Mouse (Mus musculus): ENCODE measurements around the gene Rarb.
A peak's percentile ranks its signal among the peaks of the same experiment; 100 is the strongest.

Gene Rarb

DNA sequence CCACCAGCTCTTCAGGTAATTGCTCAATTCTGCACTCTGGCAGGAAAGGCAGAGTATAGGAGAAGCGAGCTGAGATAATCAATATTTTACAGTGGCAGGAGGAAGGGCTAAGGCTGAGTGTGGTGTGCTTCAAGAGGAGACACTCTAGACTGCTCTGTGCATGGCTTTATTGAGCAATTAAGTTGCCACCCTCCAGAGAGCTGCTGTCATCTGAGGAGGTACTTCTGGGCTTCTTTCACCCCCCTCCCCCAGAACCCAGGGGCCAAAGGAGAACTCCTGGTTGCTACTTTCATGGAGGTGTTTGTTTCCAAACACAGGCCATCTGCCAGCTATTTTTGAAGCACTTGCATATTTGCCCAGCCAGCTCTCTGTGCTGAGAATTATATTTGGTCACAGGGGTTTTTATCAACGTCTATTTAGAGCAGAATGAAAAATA lies 321.7 kb downstream of the Rarb start:
- no peak for TF ChIP-seq NANOG (IDR thresholded peaks at IDR 0.05; ENCODE audit: borderline replicate concordance, low read length)
- H3K4me1 ChIP-seq (replicated peaks; ENCODE audit: low read depth, low read length), result no peaks in the 10 kb centered on the region
- no peak overlapping the region for H3K4me3 ChIP-seq (replicated peaks; ENCODE audit: low read length)
- H3K36me3 ChIP-seq (ENCODE audit: insufficient read depth, low read length), result no peaks in the 10 kb centered on the region
- no peaks in the 10 kb centered on the region for H3K27me3 ChIP-seq (ENCODE audit: insufficient read depth, low read length)
- no peaks in the 10 kb centered on the region for H3K9me3 ChIP-seq (ENCODE audit: low read length)

DNA sequence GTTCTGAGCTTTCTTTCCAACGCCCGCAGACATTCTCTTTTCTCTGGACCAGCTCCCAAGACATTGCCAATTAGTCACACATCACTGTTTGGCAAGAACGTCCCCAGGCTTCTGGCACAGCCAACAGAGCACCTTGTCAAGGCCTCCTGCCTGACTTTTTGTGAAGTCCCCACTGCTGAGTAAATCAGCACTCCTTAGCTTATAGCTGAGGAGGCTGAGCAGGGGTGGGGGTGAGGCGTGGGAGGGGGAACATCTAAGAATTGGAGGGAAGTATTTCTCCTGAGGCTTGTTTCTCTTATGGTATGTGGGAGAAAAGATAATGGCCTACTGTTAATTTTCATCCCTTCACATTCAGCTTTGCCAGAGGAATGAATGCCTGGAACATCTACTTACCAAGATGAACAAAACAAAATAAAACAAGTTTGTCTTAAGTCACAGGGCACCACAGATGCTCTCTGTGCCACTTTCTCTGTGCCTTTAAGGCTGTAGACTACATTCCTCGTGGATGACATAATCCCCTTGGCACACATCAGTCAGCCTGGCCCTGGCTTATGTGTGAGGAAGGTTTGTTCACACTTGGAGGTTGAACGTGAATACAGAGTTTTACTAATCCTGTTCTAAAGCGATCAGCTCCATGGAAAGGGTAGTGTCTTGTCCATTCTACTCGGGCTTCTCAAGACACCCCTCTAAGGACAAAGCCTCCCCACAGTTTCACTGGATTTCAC lies 335.1 kb downstream of the Rarb start:
- TF ChIP-seq NANOG (IDR thresholded peaks at IDR 0.05; ENCODE audit: borderline replicate concordance, low read length), result no peak
- TF ChIP-seq POU5F1 (IDR thresholded peaks at IDR 0.05; ENCODE audit: borderline replicate concordance, low read length), result no peak
- TF ChIP-seq CTCF (conservative IDR thresholded peaks at IDR 0.05; ENCODE audit: low read length), result no peak
- no peaks in the 10 kb centered on the region for H3K27me3 ChIP-seq (ENCODE audit: insufficient read depth, low read length)
- H3K4me1 ChIP-seq (replicated peaks; ENCODE audit: low read depth, low read length), result no peaks in the 10 kb centered on the region
- H3K9me3 ChIP-seq (ENCODE audit: low read length), result no peaks in the 10 kb centered on the region
- H3K4me3 ChIP-seq (replicated peaks; ENCODE audit: low read length), result no peak overlapping the region
- no peaks in the 10 kb centered on the region for H3K36me3 ChIP-seq (ENCODE audit: insufficient read depth, low read length)

DNA sequence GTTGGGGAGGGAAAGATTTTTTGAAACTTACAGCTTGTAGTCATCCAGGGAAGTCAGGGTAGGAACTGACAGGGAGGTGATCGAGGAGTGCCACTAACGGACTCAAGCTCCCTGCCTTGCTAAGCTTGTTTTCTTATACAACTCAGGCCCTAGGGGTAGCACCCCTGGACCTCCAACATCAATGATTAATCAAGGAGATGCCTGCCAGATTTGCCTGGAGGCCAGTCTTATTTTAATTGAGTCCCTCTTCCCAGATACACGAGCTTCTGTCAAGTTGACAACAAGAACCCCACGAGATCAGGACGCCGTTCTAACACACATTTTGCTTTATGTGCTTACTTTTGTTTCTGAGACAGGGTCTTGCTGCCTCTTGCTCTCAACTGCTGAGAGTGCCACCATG lies 338.3 kb downstream of the Rarb start:
- H3K4me3 ChIP-seq (replicated peaks; ENCODE audit: low read length), result no peak overlapping the region
- no peaks in the 10 kb centered on the region for H3K36me3 ChIP-seq (ENCODE audit: insufficient read depth, low read length)
- no peaks in the 10 kb centered on the region for H3K4me1 ChIP-seq (replicated peaks; ENCODE audit: low read depth, low read length)
- no peaks in the 10 kb centered on the region for H3K9me3 ChIP-seq (ENCODE audit: low read length)
- no peaks in the 10 kb centered on the region for H3K27me3 ChIP-seq (ENCODE audit: insufficient read depth, low read length)
- TF ChIP-seq CTCF (conservative IDR thresholded peaks at IDR 0.05; ENCODE audit: low read length) (no peak), NANOG (IDR thresholded peaks at IDR 0.05; ENCODE audit: borderline replicate concordance, low read length) (no peak), POU5F1 (IDR thresholded peaks at IDR 0.05; ENCODE audit: borderline replicate concordance, low read length) (no peak)

DNA sequence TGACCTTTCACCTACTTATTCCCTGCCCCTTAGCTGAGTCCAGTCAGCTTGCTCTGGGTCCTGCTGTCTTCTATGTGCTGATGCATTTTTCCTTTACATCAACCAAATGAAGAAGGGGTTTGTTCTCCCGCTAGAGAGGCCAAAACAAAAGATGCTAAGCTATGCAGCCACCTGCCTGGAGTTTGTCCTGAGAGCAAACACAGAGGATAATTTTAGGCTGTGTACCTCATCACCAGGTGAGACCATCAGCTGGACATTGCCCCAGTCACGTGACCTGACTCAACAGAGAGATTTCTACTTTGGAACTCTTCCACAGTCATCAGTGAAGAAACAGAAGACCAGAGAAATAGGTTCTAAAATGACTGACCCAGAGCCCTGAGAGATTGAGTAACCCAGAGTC lies 339.4 kb downstream of the Rarb start:
- no peaks in the 10 kb centered on the region for H3K9me3 ChIP-seq (ENCODE audit: low read length)
- no peak overlapping the region for H3K4me3 ChIP-seq (replicated peaks; ENCODE audit: low read length)
- H3K27me3 ChIP-seq (ENCODE audit: insufficient read depth, low read length), result no peaks in the 10 kb centered on the region
- H3K4me1 ChIP-seq (replicated peaks; ENCODE audit: low read depth, low read length), result no peaks in the 10 kb centered on the region
- TF ChIP-seq NANOG (IDR thresholded peaks at IDR 0.05; ENCODE audit: borderline replicate concordance, low read length), result no peak
- TF ChIP-seq CTCF (conservative IDR thresholded peaks at IDR 0.05; ENCODE audit: low read length), result no peak
- no peak for TF ChIP-seq POU5F1 (IDR thresholded peaks at IDR 0.05; ENCODE audit: borderline replicate concordance, low read length)
- H3K36me3 ChIP-seq (ENCODE audit: insufficient read depth, low read length), result no peaks in the 10 kb centered on the region

DNA sequence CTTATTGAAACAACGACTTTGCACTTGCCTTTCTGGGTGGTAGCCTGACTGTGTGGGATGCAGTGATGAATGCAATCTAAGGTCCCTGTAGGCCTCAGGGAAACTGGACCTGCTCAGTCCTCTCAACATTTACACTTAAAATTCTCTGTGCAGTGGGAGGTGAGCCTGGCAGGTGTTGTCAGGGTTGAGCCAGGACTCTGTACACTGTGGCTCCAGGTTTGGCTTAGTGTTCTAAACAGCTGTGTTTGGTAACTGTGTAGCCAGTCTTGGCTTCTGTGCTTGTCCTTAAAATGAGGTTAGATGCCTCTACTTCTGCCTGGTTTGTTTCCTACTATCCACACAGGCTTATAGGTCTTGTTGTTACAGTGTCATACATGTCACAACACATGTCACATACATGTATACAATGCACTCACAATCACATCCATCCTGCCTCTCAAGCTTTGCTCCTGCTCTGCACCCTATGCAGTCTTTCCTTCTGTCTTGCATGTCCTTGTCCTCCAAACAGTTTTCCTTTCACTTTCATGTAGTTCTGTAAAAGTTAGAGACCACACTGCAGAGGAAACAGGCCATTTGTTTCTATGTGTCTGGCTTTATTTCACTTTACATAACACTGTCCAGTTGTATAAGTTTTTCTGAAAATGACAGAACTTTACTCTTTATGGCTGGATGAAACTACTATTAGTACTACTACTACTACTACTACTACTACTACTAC lies 340.2 kb downstream of the Rarb start:
- no peak overlapping the region for H3K4me3 ChIP-seq (replicated peaks; ENCODE audit: low read length)
- H3K9me3 ChIP-seq (ENCODE audit: low read length), result no peaks in the 10 kb centered on the region
- TF ChIP-seq POU5F1 (IDR thresholded peaks at IDR 0.05; ENCODE audit: borderline replicate concordance, low read length) (no peak), CTCF (conservative IDR thresholded peaks at IDR 0.05; ENCODE audit: low read length) (no peak)
- no peaks in the 10 kb centered on the region for H3K36me3 ChIP-seq (ENCODE audit: insufficient read depth, low read length)
- H3K4me1 ChIP-seq (replicated peaks; ENCODE audit: low read depth, low read length), result no peaks in the 10 kb centered on the region
- H3K27me3 ChIP-seq (ENCODE audit: insufficient read depth, low read length), result no peaks in the 10 kb centered on the region

DNA sequence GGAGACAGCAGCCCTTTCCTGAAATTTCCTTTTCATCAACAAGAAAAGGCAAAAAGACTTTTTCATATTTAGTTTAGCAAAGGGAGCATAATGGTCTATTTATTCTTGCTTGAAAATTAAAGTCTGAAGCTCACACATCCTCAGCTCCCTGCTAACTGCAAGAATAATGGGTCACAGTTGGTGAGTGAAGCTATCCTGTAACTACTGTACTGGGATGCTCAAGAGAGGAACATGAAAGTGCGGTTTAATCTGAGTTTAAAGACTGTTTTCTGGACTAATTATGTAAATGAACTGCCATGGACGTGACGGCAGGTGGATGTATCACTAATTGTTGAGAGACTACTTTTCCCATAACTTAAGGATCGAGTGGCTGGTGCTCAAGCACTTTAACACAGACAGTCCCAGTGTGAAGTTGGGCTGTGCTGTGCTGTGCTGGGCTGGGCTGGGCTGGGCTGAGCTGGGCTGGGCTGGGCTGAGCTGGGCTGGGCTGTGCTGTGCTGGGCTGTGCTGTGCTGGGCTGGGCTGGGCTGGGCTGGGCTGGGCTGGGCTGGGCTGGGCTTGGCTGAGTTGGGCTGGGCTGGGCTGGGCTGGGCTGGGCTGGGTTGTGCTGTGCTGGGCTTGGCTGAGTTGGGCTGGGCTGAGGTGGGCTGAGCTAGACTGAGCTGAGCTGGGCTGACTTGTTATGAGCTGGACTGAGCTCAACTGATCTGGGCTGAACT lies 370.5 kb downstream of the Rarb start:
- H3K9me3 ChIP-seq (ENCODE audit: low read length), result no peaks in the 10 kb centered on the region; the same call in 1 of the 2 replicates
- no peaks in the 10 kb centered on the region for H3K36me3 ChIP-seq (ENCODE audit: insufficient read depth, low read length)
- TF ChIP-seq POU5F1 (IDR thresholded peaks at IDR 0.05; ENCODE audit: borderline replicate concordance, low read length), result no peak
- no peak for TF ChIP-seq CTCF (conservative IDR thresholded peaks at IDR 0.05; ENCODE audit: low read length)
- TF ChIP-seq NANOG (IDR thresholded peaks at IDR 0.05; ENCODE audit: borderline replicate concordance, low read length), result no peak
- no peak overlapping the region for H3K4me3 ChIP-seq (replicated peaks; ENCODE audit: low read length)
- H3K27me3 ChIP-seq (ENCODE audit: insufficient read depth, low read length), result no peaks in the 10 kb centered on the region
- H3K4me1 ChIP-seq (replicated peaks; ENCODE audit: low read depth, low read length), result peaks cover 5% of the 10 kb centered on the region; the same call in 1 of the 2 replicates

DNA sequence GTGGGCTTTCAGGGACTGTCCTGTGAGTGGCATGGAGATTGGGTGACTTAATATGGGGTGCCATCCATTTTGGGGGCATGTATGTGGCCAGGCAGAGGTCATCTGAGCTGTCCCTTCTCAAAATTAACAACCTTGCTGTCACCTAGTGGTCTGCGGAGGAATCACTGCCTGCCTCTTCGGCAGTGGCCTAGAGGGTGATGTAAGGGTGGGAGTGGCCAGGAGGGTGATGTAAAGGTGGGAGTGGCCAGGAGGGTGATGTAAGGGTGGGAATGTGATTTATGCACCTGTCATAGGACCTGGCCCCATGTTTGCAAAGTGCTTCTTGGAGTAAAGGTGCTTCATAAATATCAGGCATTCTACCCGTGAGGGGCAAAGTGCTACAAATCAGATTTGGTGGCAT lies 371.4 kb downstream of the Rarb start:
- Histone ChIP-seq H3K9me3 (ENCODE audit: low read length) (no peaks in the 10 kb centered on the region; the same call in 1 of the 2 replicates), H3K36me3 (ENCODE audit: insufficient read depth, low read length) (no peaks in the 10 kb centered on the region), H3K27me3 (ENCODE audit: insufficient read depth, low read length) (no peaks in the 10 kb centered on the region), H3K4me3 (replicated peaks; ENCODE audit: low read length) (no peak overlapping the region), H3K4me1 (replicated peaks; ENCODE audit: low read depth, low read length) (peaks cover 5% of the 10 kb centered on the region; the same call in 1 of the 2 replicates)
- no peak for TF ChIP-seq POU5F1 (IDR thresholded peaks at IDR 0.05; ENCODE audit: borderline replicate concordance, low read length)
- TF ChIP-seq NANOG (IDR thresholded peaks at IDR 0.05; ENCODE audit: borderline replicate concordance, low read length), result no peak
- peak; percentile 28 for TF ChIP-seq CTCF (conservative IDR thresholded peaks at IDR 0.05; ENCODE audit: low read length)

DNA sequence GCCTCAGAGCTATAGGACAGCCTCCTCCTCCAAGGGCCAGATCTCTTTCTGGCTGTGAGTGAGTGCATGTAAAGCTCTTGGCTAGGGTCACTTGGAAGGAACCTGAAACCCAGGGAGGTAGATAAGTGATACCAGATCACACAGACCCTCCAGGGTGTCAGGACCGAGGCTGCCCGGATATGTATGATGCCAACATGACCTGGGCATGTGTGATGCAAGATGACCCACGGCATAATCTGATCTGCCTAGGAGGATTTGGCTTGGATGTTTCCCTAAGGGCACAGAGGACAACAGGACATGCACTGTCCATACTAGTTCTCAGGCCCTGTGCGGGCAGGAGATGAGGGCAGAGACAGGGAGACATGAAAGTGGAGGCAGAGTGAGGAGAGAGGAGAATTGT lies 374.1 kb downstream of the Rarb start:
- Histone ChIP-seq H3K9me3 (ENCODE audit: low read length) (no peaks in the 10 kb centered on the region; the same call in 1 of the 2 replicates), H3K36me3 (ENCODE audit: insufficient read depth, low read length) (no peaks in the 10 kb centered on the region), H3K4me1 (replicated peaks; ENCODE audit: low read depth, low read length) (peaks cover 5% of the 10 kb centered on the region; the same call in 1 of the 2 replicates), H3K4me3 (replicated peaks; ENCODE audit: low read length) (no peak overlapping the region), H3K27me3 (ENCODE audit: insufficient read depth, low read length) (no peaks in the 10 kb centered on the region)
- TF ChIP-seq NANOG (IDR thresholded peaks at IDR 0.05; ENCODE audit: borderline replicate concordance, low read length) (no peak), CTCF (conservative IDR thresholded peaks at IDR 0.05; ENCODE audit: low read length) (no peak), POU5F1 (IDR thresholded peaks at IDR 0.05; ENCODE audit: borderline replicate concordance, low read length) (no peak)
